Mouse (Mus musculus): ENCODE results near the gene Ufsp1. TPM values are rescaled to one million over a fixed set of nuclear protein-coding genes. Genes with fewer than 3 reads are reported as not detected.

Ufsp1 gene
- polyA plus RNA-seq, 1 experiment from 2014 or later = 11.0 TPM

DNA sequence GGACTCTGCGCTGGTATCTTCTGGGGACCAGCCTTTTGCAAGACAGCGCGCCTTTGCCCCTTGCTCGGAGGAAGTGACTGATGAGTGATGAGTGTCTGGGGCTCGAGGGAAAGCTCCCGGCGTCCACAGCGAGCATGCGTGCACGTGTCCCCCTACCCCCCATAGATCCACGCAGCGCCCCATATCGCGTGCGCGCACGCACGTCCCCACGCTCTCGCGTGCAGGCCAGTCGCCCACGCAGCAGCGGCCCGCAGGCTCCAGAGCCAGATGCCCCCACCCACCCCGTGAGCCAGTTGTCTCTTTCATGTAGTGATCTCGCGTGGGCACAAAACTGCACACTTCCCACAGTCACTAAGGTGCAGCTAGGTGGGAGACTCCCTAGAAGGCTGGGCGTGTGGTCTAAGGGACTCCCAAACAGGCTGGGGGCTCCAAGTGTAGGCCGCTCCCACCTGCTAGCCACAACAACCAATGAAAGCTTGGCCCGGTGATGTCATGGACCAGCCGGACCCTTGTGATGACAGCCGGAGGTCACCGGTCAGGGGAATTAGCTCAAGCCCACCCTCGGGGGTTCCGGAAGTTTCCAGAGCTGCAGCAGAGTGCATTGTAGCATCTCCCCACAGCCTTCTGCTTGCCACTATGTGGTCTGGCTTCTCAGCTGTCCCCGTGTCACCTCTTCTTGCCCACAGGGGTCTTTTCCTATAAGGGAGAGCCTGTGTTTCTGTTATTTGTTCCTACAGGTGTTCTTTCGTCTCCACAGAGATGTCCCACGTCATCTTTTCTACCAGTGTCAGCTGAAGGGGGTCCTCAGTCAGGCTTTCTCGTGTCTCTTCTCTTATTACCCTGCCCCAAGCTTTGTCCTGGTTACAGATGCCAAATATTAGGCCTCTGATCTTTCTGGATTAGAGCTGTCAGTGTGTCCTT is 7.1 kb upstream of the Ufsp1 start, which contains the start of gene Ache:
Ache (plus strand) TSS at position 488 of the 921 bp plus-strand sequence.
- Histone ChIP-seq H3K4me3 (replicated peaks) (peak within 1 kb of the TSS; percentile 43), H3K4me1 (peaks cover 25% of the 10 kb centered on the region), H3K9ac (peak within 1 kb of the TSS; percentile 2), H3K9me3 (replicated peaks) (no peaks in the 10 kb centered on the region), H3K36me3 (no peaks in the 10 kb centered on the region), H3K4me2 (replicated peaks) (peak within 1 kb of the TSS; percentile 85), H3K27ac (replicated peaks) (no peak within 1 kb of the TSS), H3K27me3 (peaks cover 46% of the 10 kb centered on the region)
- WGBS = 1% methylated on average over 39 of the region's 40 CpGs
- peak; percentile 10; the same call in 1 of the 2 replicates for ATAC-seq (ENCODE audit: insufficient number of reproducible peaks, low FRiP score, low TSS enrichment, low read depth)

- H3K27me3 ChIP-seq = peaks cover 46% of the 10 kb centered on the region
Observed at GRCm38 (mm10) chr5:137287953-137288743, 6.3 kb upstream of the Ufsp1 start.

DNA sequence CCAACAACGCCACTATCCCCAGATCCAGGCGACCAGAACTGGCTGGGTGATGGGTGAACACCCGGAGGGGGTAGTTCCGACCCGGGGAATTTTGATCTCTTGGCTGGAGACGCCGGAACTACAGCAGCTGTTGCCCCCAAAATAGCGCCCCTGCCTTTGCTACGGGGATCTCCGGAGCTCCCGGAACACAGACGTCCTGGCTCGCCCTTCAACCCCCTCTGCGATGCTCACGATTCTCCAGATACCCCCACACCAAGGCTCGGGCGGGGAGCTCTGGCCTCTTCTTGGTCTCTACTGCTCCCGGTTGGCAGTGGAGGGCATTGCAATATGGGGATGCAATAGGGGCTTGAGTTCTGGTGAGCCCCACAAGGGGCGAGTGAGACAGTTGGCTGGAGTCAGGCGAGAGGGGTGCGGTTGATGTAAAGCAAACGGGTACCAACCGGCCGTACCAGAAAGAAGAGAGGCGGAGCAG is 5.4 kb upstream of the Ufsp1 start:
- no peaks in the 10 kb centered on the region for H3K9me3 ChIP-seq (replicated peaks)
- H3K4me2 ChIP-seq (replicated peaks) = peak overlapping the region; percentile 85
- WGBS = 2% methylated on average over 25 of the region's 25 CpGs
- 0 out of 2 replicates have a peak, but pooled peaks have one; percentile 6 for ATAC-seq (ENCODE audit: insufficient number of reproducible peaks, low FRiP score, low TSS enrichment, low read depth)
- peaks cover 36% of the 10 kb centered on the region for H3K4me1 ChIP-seq
- peak overlapping the region; percentile 43 for H3K4me3 ChIP-seq (replicated peaks)
- no peaks in the 10 kb centered on the region for H3K36me3 ChIP-seq
- H3K9ac ChIP-seq = no peak overlapping the region
- peaks cover 46% of the 10 kb centered on the region for H3K27me3 ChIP-seq
- no peak overlapping the region; the same call in 1 of the 2 replicates for H3K27ac ChIP-seq (replicated peaks)

More at GRCm38 (mm10) chr5:137287953-137288743, 6.3 kb upstream of the Ufsp1 start:
- WGBS = under 1% methylated on average over 61 of the region's 65 CpGs
- ATAC-seq (ENCODE audit: insufficient number of reproducible peaks, low FRiP score, low TSS enrichment, low read depth) = 0 out of 2 replicates have a peak, but pooled peaks have one; percentile 12
- H3K4me1 ChIP-seq = peaks cover 31% of the 10 kb centered on the region
- peak overlapping the region; percentile 85 for H3K4me2 ChIP-seq (replicated peaks)
- H3K27ac ChIP-seq (replicated peaks) = no peak overlapping the region
- peak overlapping the region; percentile 2 for H3K9ac ChIP-seq
- H3K36me3 ChIP-seq = no peaks in the 10 kb centered on the region
- H3K9me3 ChIP-seq (replicated peaks) = no peaks in the 10 kb centered on the region
- H3K4me3 ChIP-seq (replicated peaks) = peak overlapping the region; percentile 43

DNA sequence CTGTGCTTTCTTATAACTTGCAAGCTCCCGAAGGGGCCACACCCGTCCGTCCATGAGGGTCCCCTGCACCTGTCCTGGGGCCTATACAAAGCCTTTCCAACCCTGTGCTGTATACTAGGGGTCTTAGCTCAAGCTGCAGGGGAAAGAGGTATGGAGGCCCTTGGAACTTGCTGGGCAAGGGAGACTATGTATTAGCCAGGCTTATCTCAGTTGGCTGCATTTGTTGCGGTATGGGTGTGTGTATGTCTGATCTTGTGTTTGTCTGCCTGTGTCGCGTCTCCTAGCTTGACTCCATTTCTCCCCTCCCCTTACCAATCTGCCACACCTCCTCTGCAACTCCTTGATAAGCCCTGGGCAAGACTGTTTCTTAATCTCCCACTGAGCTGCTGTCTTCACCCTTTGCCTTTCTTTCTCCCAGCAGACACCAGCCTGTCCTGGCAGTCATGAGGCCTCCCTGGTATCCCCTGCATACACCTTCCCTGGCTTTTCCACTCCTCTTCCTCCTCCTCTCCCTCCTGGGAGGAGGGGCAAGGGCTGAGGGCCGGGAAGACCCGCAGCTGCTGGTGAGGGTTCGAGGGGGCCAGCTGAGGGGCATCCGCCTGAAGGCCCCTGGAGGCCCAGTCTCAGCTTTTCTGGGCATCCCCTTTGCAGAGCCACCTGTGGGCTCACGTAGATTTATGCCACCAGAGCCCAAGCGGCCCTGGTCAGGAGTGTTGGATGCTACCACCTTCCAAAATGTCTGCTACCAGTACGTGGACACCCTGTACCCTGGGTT is 4.7 kb upstream of the Ufsp1 start:
- no peak for ATAC-seq (ENCODE audit: insufficient number of reproducible peaks, low FRiP score, low TSS enrichment, low read depth)
- WGBS = 55% methylated on average over 13 of the region's 13 CpGs
- no peak overlapping the region for H3K9ac ChIP-seq
- no peaks in the 10 kb centered on the region for H3K9me3 ChIP-seq (replicated peaks)
- H3K4me2 ChIP-seq (replicated peaks) = peak overlapping the region; percentile 85
- no peak overlapping the region; the same call in 1 of the 2 replicates for H3K27ac ChIP-seq (replicated peaks)
- peaks cover 40% of the 10 kb centered on the region for H3K4me1 ChIP-seq
- H3K4me3 ChIP-seq (replicated peaks) = peak overlapping the region; percentile 43
- H3K36me3 ChIP-seq = no peaks in the 10 kb centered on the region
- H3K27me3 ChIP-seq = peaks cover 46% of the 10 kb centered on the region

- H3K36me3 ChIP-seq = peaks cover 7% of the 10 kb centered on the region
- 23% methylated on average over 15 of the region's 15 CpGs for WGBS
- no peak overlapping the region for H3K4me3 ChIP-seq (replicated peaks)
- H3K9me3 ChIP-seq (replicated peaks) = no peaks in the 10 kb centered on the region
- peaks cover 47% of the 10 kb centered on the region for H3K4me1 ChIP-seq
- no peak overlapping the region for H3K4me2 ChIP-seq (replicated peaks)
- no peak for ATAC-seq (ENCODE audit: insufficient number of reproducible peaks, low FRiP score, low TSS enrichment, low read depth)
- H3K27me3 ChIP-seq = peaks cover 46% of the 10 kb centered on the region
- no peak overlapping the region for H3K9ac ChIP-seq
- H3K27ac ChIP-seq (replicated peaks) = no peak overlapping the region
Observed at GRCm38 (mm10) chr5:137290677-137291076, 3.8 kb upstream of the Ufsp1 start.

DNA sequence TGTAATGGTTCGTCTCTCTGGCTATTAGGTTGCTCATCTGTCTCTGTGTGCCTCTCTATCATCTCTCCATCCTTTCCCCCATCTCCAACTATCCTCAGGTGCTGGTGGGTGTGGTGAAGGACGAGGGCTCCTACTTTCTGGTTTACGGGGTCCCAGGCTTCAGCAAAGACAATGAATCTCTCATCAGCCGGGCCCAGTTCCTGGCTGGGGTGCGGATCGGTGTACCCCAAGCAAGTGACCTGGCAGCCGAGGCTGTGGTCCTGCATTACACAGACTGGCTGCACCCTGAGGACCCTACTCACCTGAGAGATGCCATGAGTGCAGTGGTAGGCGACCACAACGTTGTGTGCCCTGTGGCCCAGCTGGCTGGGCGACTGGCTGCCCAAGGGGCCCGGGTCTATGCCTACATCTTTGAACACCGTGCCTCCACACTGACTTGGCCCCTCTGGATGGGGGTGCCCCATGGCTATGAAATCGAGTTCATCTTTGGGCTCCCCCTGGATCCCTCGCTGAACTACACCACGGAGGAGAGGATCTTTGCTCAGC is 3.0 kb upstream of the Ufsp1 start:
- ATAC-seq (ENCODE audit: insufficient number of reproducible peaks, low FRiP score, low TSS enrichment, low read depth) = no peak
- Histone ChIP-seq H3K4me2 (replicated peaks) (no peak overlapping the region), H3K27ac (replicated peaks) (no peak overlapping the region), H3K36me3 (peaks cover 14% of the 10 kb centered on the region), H3K4me3 (replicated peaks) (no peak overlapping the region), H3K4me1 (peaks cover 47% of the 10 kb centered on the region), H3K9ac (no peak overlapping the region), H3K27me3 (peaks cover 46% of the 10 kb centered on the region), H3K9me3 (replicated peaks) (no peaks in the 10 kb centered on the region)
- 74% methylated on average over 15 of the region's 15 CpGs for WGBS

GRCm38 (mm10) chr5:137293282-137293681 is 1.1 kb upstream of the Ufsp1 start:
- H3K27me3 ChIP-seq = peaks cover 34% of the 10 kb centered on the region
- ATAC-seq (ENCODE audit: insufficient number of reproducible peaks, low FRiP score, low TSS enrichment, low read depth) = 0 out of 2 replicates have a peak, but pooled peaks have one; percentile 23
- H3K4me3 ChIP-seq (replicated peaks) = peak overlapping the region; percentile 57
- H3K27ac ChIP-seq (replicated peaks) = peak overlapping the region; percentile 95
- H3K9me3 ChIP-seq (replicated peaks) = no peaks in the 10 kb centered on the region
- peak overlapping the region; percentile 98 for H3K4me2 ChIP-seq (replicated peaks)
- peaks cover 33% of the 10 kb centered on the region for H3K36me3 ChIP-seq
- WGBS = 0% methylated on average over 14 of the region's 15 CpGs
- peak overlapping the region; percentile 74 for H3K9ac ChIP-seq
- peaks cover 33% of the 10 kb centered on the region for H3K4me1 ChIP-seq

DNA sequence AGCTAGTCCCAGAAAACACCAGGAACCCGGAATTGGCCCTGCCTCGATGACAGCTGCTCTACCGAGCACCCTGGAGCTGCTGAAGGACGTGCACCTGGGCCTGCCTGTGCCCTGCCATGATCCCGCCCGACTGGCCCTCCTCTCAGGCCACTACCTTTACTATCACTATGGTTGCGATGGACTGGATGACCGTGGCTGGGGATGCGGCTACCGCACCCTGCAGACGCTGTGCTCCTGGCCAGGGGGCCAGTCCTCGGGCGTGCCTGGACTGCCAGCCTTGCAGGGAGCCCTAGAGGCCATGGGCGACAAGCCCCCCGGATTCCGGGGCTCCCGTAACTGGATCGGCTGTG is 290 bp downstream of the Ufsp1 start:
- peaks cover 22% of the 10 kb centered on the region for H3K27me3 ChIP-seq
- peaks cover 47% of the 10 kb centered on the region for H3K36me3 ChIP-seq
- peaks cover 26% of the 10 kb centered on the region for H3K4me1 ChIP-seq
- H3K4me2 ChIP-seq (replicated peaks) = peak overlapping the region; percentile 98
- 5% methylated on average over 18 of the region's 18 CpGs for WGBS
- no peaks in the 10 kb centered on the region for H3K9me3 ChIP-seq (replicated peaks)
- peak; percentile 56 for ATAC-seq (ENCODE audit: insufficient number of reproducible peaks, low FRiP score, low TSS enrichment, low read depth)
- peak overlapping the region; percentile 57 for H3K4me3 ChIP-seq (replicated peaks)
- peak overlapping the region; percentile 95 for H3K27ac ChIP-seq (replicated peaks)
- H3K9ac ChIP-seq = peak overlapping the region; percentile 74

- Histone ChIP-seq H3K4me2 (replicated peaks) (peak overlapping the region; percentile 98), H3K27ac (replicated peaks) (peak overlapping the region; percentile 95), H3K36me3 (peaks cover 53% of the 10 kb centered on the region), H3K9ac (peak overlapping the region; percentile 74; the same call in 1 of the 2 replicates), H3K4me3 (replicated peaks) (peak overlapping the region; percentile 57), H3K9me3 (replicated peaks) (no peaks in the 10 kb centered on the region), H3K4me1 (peaks cover 29% of the 10 kb centered on the region), H3K27me3 (peaks cover 16% of the 10 kb centered on the region)
- WGBS = 78% methylated on average over 9 of the region's 9 CpGs
- no peak for ATAC-seq (ENCODE audit: insufficient number of reproducible peaks, low FRiP score, low TSS enrichment, low read depth)
Observed at GRCm38 (mm10) chr5:137295296-137295695, 867 bp downstream of the Ufsp1 start.

GRCm38 (mm10) chr5:137295712-137296111 is 1.3 kb downstream of the Ufsp1 start:
- no peak for ATAC-seq (ENCODE audit: insufficient number of reproducible peaks, low FRiP score, low TSS enrichment, low read depth)
- Histone ChIP-seq H3K4me2 (replicated peaks) (no peak overlapping the region), H3K4me3 (replicated peaks) (no peak overlapping the region), H3K9me3 (replicated peaks) (no peaks in the 10 kb centered on the region), H3K27me3 (peaks cover 12% of the 10 kb centered on the region), H3K36me3 (peaks cover 57% of the 10 kb centered on the region), H3K4me1 (peaks cover 29% of the 10 kb centered on the region), H3K9ac (no peak overlapping the region), H3K27ac (replicated peaks) (no peak overlapping the region)
- 85% methylated on average over 15 of the region's 15 CpGs for WGBS
